Mouse (Mus musculus): ENCODE data around the gene Chn1. TPM values are rescaled to one million over a fixed set of nuclear protein-coding genes. Genes with fewer than 3 reads are reported as not detected.

Gene Chn1
- polyA plus RNA-seq, 1 experiment from 2014 or later: 84.1 TPM

DNA sequence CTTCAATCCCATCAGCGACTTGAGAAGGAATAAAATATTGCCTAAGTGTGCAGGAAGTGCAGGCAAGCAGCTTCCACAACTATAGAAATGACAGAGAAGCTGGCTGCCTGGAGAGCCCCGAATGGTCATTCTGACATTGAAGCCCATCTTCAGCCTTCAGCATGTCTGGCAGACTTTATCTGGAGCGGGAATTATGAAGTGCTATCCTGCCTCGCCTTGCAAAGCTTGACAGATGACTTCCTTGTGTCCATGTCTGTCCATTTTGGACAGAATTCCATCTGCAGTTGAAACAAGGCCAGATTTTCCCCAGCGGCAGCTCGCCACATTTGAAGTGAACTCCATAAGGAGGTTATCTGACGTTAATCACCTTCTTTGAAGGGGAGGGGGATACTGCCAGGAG lies 15.2 kb downstream of the Chn1 start:
- Histone ChIP-seq H3K9ac (ENCODE audit: low read depth, low read length) (no peak overlapping the region), H3K4me1 (ENCODE audit: control insufficient read depth, insufficient read depth, low read length) (peaks cover 13% of the 10 kb centered on the region), H3K9me3 (replicated peaks; ENCODE audit: control insufficient read depth, low read length, poor library complexity, severe bottlenecking) (no peaks in the 10 kb centered on the region), H3K36me3 (ENCODE audit: control insufficient read depth, insufficient read depth, low read length) (no peaks in the 10 kb centered on the region), H3K4me3 (ENCODE audit: low read depth, low read length) (no peak overlapping the region), H3K4me2 (ENCODE audit: low read length) (no peak overlapping the region), H3K27ac (ENCODE audit: low read length) (no peak overlapping the region), H3K27me3 (ENCODE audit: control insufficient read depth, insufficient read depth, low read depth, low read length) (no peaks in the 10 kb centered on the region)
- 90% methylated on average over 7 of the region's 7 CpGs for WGBS
- ATAC-seq: no peak

DNA sequence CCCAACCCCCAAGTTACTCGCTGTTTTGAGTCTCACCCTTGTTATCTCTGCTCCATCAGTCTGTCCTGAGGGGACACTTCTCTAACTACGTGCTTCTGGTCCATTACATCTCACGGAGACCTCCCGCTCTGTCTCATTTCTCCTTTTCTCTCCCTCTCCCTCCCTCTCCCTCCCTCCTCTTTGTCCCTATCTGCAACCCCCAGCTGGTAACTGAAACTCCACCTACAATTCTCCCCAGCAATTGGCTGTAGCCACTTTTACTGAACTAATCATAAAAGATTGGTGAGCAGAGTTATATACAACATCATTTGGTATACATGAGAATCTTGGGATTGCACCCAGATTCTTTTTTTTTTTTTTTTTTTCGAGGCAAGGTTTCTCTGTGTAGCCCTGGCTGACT lies 16.1 kb downstream of the Chn1 start:
- no peak for ATAC-seq

DNA sequence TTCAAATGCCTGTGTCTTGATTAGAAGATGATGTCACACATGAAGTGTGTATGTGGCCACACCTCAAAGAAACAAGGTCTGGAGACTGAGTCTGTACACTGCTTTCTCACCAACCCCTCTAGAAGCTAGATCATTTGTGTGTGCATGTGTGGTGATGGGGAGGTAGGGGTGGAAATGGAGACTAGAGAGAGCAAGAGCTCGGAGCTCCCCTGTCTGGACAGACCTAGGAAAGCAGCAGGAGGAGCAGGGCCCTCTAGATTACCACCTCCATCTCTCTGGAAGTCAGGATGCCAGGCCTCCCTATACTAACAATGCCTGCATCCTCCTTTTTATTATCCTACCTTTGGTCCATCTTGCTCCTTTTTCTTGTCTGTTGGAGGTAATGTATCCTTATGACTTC lies 27.8 kb downstream of the Chn1 start:
- Histone ChIP-seq H3K4me2 (ENCODE audit: low read length) (no peak overlapping the region), H3K4me3 (ENCODE audit: low read depth, low read length) (no peak overlapping the region), H3K9ac (ENCODE audit: low read depth, low read length) (no peak overlapping the region), H3K27me3 (ENCODE audit: control insufficient read depth, insufficient read depth, low read depth, low read length) (no peaks in the 10 kb centered on the region), H3K27ac (ENCODE audit: low read length) (no peak overlapping the region), H3K4me1 (ENCODE audit: control insufficient read depth, insufficient read depth, low read length) (no peaks in the 10 kb centered on the region), H3K36me3 (ENCODE audit: control insufficient read depth, insufficient read depth, low read length) (no peaks in the 10 kb centered on the region), H3K9me3 (replicated peaks; ENCODE audit: control insufficient read depth, low read length, poor library complexity, severe bottlenecking) (no peaks in the 10 kb centered on the region)
- 100% methylated on average over 1 of the region's 1 CpGs for WGBS
- ATAC-seq: no peak

More for the DNA sequence above, 16.1 kb downstream of the Chn1 start:
- Histone ChIP-seq H3K27me3 (ENCODE audit: control insufficient read depth, insufficient read depth, low read depth, low read length) (no peaks in the 10 kb centered on the region), H3K9me3 (replicated peaks; ENCODE audit: control insufficient read depth, low read length, poor library complexity, severe bottlenecking) (no peaks in the 10 kb centered on the region), H3K4me1 (ENCODE audit: control insufficient read depth, insufficient read depth, low read length) (peaks cover 7% of the 10 kb centered on the region), H3K4me2 (ENCODE audit: low read length) (no peak overlapping the region), H3K9ac (ENCODE audit: low read depth, low read length) (no peak overlapping the region), H3K4me3 (ENCODE audit: low read depth, low read length) (no peak overlapping the region), H3K36me3 (ENCODE audit: control insufficient read depth, insufficient read depth, low read length) (no peaks in the 10 kb centered on the region), H3K27ac (ENCODE audit: low read length) (no peak overlapping the region)
- WGBS: 95% methylated on average over 5 of the region's 5 CpGs

DNA sequence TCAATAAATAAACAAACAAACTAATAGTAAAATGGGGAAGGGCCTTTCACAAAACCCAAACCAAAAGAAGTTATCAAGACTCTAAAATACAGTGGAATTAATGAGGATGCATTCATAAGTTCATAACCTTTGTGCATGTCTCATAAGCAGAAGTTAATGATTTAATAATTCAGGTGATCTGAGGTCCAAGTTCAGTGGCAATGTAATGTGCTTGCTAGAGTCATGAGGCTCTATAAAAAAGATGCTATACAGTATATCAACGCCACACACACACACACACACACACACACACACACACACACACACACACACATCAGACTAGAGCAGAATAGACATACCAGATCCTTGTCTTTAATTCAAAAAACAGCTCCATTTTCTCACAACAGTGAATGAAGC lies 28.8 kb downstream of the Chn1 start:
- Histone ChIP-seq H3K27me3 (ENCODE audit: control insufficient read depth, insufficient read depth, low read depth, low read length) (no peaks in the 10 kb centered on the region), H3K4me2 (ENCODE audit: low read length) (no peak overlapping the region), H3K36me3 (ENCODE audit: control insufficient read depth, insufficient read depth, low read length) (no peaks in the 10 kb centered on the region), H3K27ac (ENCODE audit: low read length) (no peak overlapping the region), H3K4me1 (ENCODE audit: control insufficient read depth, insufficient read depth, low read length) (no peaks in the 10 kb centered on the region), H3K9ac (ENCODE audit: low read depth, low read length) (no peak overlapping the region), H3K4me3 (ENCODE audit: low read depth, low read length) (no peak overlapping the region), H3K9me3 (replicated peaks; ENCODE audit: control insufficient read depth, low read length, poor library complexity, severe bottlenecking) (no peaks in the 10 kb centered on the region)
- 100% methylated on average over 1 of the region's 1 CpGs for WGBS
- ATAC-seq: no peak

DNA sequence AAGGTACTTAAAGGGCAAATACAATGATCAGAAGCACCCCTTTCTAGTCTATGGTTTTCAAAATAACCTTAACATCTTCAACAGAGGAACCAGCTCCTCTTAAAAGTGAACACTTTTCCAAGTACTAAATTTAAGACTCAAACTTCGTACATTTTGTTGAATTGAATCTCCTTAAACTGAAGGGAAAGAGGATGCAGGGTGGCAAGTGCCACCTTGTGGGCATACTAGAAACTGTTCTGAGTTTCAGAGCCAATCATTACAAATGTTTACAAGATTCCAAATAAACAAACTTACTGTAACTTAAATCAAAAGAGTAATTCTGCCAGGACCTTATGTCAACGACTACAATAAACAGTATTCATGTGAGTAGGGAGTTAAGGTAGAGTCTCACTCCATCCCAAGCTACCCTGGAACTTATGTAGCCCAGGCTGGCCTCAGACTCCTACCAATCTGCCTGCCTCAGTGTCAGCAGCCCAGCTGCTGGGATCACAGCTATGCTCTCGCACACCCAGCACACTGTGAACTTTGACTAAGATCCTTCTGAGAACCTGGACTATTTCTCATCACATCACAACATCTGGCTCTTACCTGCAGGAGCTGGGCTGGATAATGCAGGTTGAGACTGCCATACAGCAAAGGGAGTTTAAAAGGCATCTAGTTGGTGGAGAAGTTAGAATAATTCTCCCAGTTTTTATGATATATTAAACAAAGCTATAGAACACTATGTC lies 29.3 kb downstream of the Chn1 start:
- 64% methylated on average over 3 of the region's 3 CpGs for WGBS
- Histone ChIP-seq H3K4me3 (ENCODE audit: low read depth, low read length) (no peak overlapping the region), H3K36me3 (ENCODE audit: control insufficient read depth, insufficient read depth, low read length) (no peaks in the 10 kb centered on the region), H3K9ac (ENCODE audit: low read depth, low read length) (no peak overlapping the region), H3K4me1 (ENCODE audit: control insufficient read depth, insufficient read depth, low read length) (no peaks in the 10 kb centered on the region), H3K27ac (ENCODE audit: low read length) (no peak overlapping the region), H3K27me3 (ENCODE audit: control insufficient read depth, insufficient read depth, low read depth, low read length) (no peaks in the 10 kb centered on the region), H3K9me3 (replicated peaks; ENCODE audit: control insufficient read depth, low read length, poor library complexity, severe bottlenecking) (no peaks in the 10 kb centered on the region), H3K4me2 (ENCODE audit: low read length) (no peak overlapping the region)
- no peak for ATAC-seq

DNA sequence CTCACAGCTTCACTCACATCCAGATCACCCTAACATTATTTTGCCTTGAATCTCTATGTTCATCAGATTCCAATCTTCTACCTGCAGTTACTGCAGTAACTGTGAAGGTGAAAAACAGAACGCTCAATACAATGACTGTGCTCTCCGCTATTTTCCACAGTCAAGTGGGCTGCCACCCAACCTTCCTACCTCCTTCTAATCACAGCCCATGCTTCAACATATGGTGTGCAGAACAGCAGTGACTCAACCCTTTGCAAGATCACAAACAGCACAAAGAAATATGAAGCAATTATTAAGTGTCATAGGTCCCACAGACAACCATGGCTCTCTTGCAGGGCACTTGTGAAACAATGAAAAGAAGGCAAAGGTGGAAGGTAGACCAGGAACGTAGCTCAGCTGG lies 33.9 kb downstream of the Chn1 start:
- no peaks in the 10 kb centered on the region for H3K27me3 ChIP-seq (ENCODE audit: control insufficient read depth, insufficient read depth, low read depth, low read length)
- H3K9ac ChIP-seq (ENCODE audit: low read depth, low read length): no peak overlapping the region
- H3K9me3 ChIP-seq (replicated peaks; ENCODE audit: control insufficient read depth, low read length, poor library complexity, severe bottlenecking): no peaks in the 10 kb centered on the region
- no peak for ATAC-seq
- 94% methylated on average over 3 of the region's 3 CpGs for WGBS
- no peak overlapping the region for H3K27ac ChIP-seq (ENCODE audit: low read length)
- H3K4me3 ChIP-seq (ENCODE audit: low read depth, low read length): no peak overlapping the region
- H3K4me1 ChIP-seq (ENCODE audit: control insufficient read depth, insufficient read depth, low read length): no peaks in the 10 kb centered on the region
- H3K4me2 ChIP-seq (ENCODE audit: low read length): no peak overlapping the region
- H3K36me3 ChIP-seq (ENCODE audit: control insufficient read depth, insufficient read depth, low read length): no peaks in the 10 kb centered on the region

DNA sequence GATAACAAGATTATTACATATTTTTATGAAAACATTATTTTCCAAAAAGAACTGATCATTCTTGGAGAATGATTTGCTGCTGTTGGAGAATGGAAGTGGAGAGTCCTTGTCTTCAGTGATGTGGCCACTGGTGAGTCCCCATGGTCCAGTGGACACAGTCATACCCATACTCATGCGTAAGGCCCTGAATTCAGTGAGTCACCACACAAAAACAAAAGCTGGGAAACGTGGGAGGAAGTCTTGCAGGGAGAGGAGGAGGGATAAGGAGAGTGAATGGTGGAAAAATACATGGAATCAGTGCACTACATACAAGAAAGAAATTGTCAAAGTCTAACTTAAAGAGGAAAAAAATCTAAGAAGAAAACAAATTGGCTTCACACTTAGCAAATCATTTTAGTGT lies 47.3 kb downstream of the Chn1 start:
- no peak overlapping the region for H3K27ac ChIP-seq (ENCODE audit: low read length)
- no peaks in the 10 kb centered on the region for H3K27me3 ChIP-seq (ENCODE audit: control insufficient read depth, insufficient read depth, low read depth, low read length)
- H3K36me3 ChIP-seq (ENCODE audit: control insufficient read depth, insufficient read depth, low read length): no peaks in the 10 kb centered on the region
- H3K9ac ChIP-seq (ENCODE audit: low read depth, low read length): no peak overlapping the region
- 62% methylated on average over 2 of the region's 2 CpGs for WGBS
- no peak for ATAC-seq
- no peaks in the 10 kb centered on the region for H3K9me3 ChIP-seq (replicated peaks; ENCODE audit: control insufficient read depth, low read length, poor library complexity, severe bottlenecking)
- H3K4me2 ChIP-seq (ENCODE audit: low read length): no peak overlapping the region
- H3K4me1 ChIP-seq (ENCODE audit: control insufficient read depth, insufficient read depth, low read length): peaks cover 3% of the 10 kb centered on the region
- H3K4me3 ChIP-seq (ENCODE audit: low read depth, low read length): no peak overlapping the region

DNA sequence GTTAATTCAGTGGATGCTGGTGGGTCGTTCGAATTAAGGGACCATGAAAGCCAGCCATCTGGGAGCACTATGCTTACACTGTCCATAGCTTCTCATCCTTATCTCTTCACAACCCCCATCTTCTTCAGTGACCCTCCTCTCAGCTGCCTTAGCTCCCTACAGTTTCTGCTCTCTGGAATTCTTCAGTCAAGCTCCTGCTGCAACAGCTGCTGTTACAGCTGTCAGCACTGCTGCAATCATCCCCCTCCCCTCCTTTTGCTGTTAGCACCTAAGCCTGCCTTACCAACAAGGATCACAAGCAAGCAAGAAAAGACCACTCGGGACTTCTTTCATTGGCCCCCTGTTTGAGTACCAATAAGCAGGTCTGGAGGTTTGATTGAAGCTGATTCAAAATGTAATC lies 50.2 kb downstream of the Chn1 start:
- H3K36me3 ChIP-seq (ENCODE audit: control insufficient read depth, insufficient read depth, low read length): no peaks in the 10 kb centered on the region
- 69% methylated on average over 3 of the region's 3 CpGs for WGBS
- H3K4me2 ChIP-seq (ENCODE audit: low read length): no peak overlapping the region
- H3K9me3 ChIP-seq (replicated peaks; ENCODE audit: control insufficient read depth, low read length, poor library complexity, severe bottlenecking): no peaks in the 10 kb centered on the region
- peaks cover 6% of the 10 kb centered on the region for H3K4me1 ChIP-seq (ENCODE audit: control insufficient read depth, insufficient read depth, low read length)
- H3K4me3 ChIP-seq (ENCODE audit: low read depth, low read length): no peak overlapping the region
- no peak overlapping the region for H3K9ac ChIP-seq (ENCODE audit: low read depth, low read length)
- H3K27me3 ChIP-seq (ENCODE audit: control insufficient read depth, insufficient read depth, low read depth, low read length): no peaks in the 10 kb centered on the region
- ATAC-seq: no peak
- no peak overlapping the region for H3K27ac ChIP-seq (ENCODE audit: low read length)

DNA sequence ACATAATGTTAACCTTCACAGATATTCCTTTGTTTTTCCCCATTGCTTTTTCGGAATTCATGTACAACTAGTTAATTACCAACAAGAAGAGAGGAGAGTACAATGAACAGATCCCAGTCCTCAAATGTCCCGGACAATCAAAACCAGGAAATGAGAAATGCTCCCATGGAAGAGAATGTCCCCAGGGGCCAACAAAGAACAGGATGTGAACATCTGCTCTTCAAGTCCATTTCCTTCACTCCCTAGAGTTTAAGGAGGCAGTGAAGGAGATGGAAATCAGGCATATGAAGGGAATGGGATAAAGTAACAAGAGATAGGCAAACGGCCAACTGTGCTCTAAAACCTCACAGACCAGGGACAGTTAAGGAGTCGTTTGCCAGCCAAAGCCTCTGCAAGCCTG lies 53.3 kb downstream of the Chn1 start:
- Histone ChIP-seq H3K9ac (ENCODE audit: low read depth, low read length) (no peak overlapping the region), H3K4me2 (ENCODE audit: low read length) (no peak overlapping the region), H3K27me3 (ENCODE audit: control insufficient read depth, insufficient read depth, low read depth, low read length) (no peaks in the 10 kb centered on the region), H3K27ac (ENCODE audit: low read length) (no peak overlapping the region), H3K4me1 (ENCODE audit: control insufficient read depth, insufficient read depth, low read length) (peaks cover 6% of the 10 kb centered on the region), H3K36me3 (ENCODE audit: control insufficient read depth, insufficient read depth, low read length) (no peaks in the 10 kb centered on the region), H3K9me3 (replicated peaks; ENCODE audit: control insufficient read depth, low read length, poor library complexity, severe bottlenecking) (no peaks in the 10 kb centered on the region), H3K4me3 (ENCODE audit: low read depth, low read length) (no peak overlapping the region)
- WGBS: 49% methylated on average over 4 of the region's 4 CpGs
- no peak for ATAC-seq

Data from midbrain, embryonic 16.5 days (tissue).